Mouse (Mus musculus) liver, embryonic 16.5 days (tissue): ENCODE measurements around the gene Trpt1. TPM values are rescaled to one million over a fixed set of nuclear protein-coding genes. Genes with fewer than 3 reads are reported as not detected.
A peak's percentile ranks its signal among the peaks of the same experiment; 100 is the strongest.

ENCODE experiments used
- ATAC-seq: fragments of 200-750 bp; cut with Nextera tagmentation; 2 replicates; pipeline ENCODE4 v1.8.0; 2017; ENCODE audit warnings: low read depth, mild to moderate bottlenecking, moderate number of reproducible peaks, moderate library complexity
- H3K27ac ChIP-seq: fragments of 300-500 bp; sonication (generic); 2 replicates; pipeline ENCODE4 v1.5.1; 2014; ENCODE audit warnings: mild to moderate bottlenecking, low read length
- H3K27me3 ChIP-seq: fragments of 300-500 bp; sonication (generic); 2 replicates; pipeline ENCODE4 v1.6.1; 2014; ENCODE audit warnings: low read depth, low read length, mixed read lengths; ENCODE audit not compliant: control insufficient read depth, insufficient read depth
- H3K36me3 ChIP-seq: fragments of 300-500 bp; sonication (generic); 2 replicates; pipeline ENCODE4 v1.6.1; 2014; ENCODE audit warnings: mild to moderate bottlenecking; ENCODE audit not compliant: control insufficient read depth, insufficient read depth
- H3K4me1 ChIP-seq: fragments of 300-500 bp; sonication (generic); 2 replicates; pipeline ENCODE4 v1.6.1; 2014; ENCODE audit warnings: low read depth, low read length, mixed read lengths; ENCODE audit not compliant: control insufficient read depth
- H3K4me2 ChIP-seq: fragments of 300-500 bp; sonication (generic); 2 replicates; pipeline ENCODE4 v1.6.1; 2014; ENCODE audit warnings: low read depth, low read length, mixed read lengths
- H3K4me3 ChIP-seq: fragments of 300-500 bp; sonication (generic); 2 replicates; pipeline ENCODE4 v1.5.1; 2014; ENCODE audit warnings: low read depth, mild to moderate bottlenecking, low read length
- H3K9ac ChIP-seq: fragments of 300-500 bp; sonication (generic); 2 replicates; pipeline ENCODE4 v1.6.1; 2014; ENCODE audit warnings: low read depth, low read length
- H3K9me3 ChIP-seq: fragments of 300-500 bp; sonication (generic); replicated peaks from 2 replicates; pipeline ENCODE4 v1.6.1; 2016; ENCODE audit warnings: low read length; ENCODE audit not compliant: control insufficient read depth
- WGBS: fragments of 180-500 bp; shearing (Covaris S2); extraction: QIAGEN DNeasy Blood & Tissue Kit; methylation state at CpG from one replicate; pipeline ENCODE4 v1.1.7; 2014; ENCODE audit not compliant: insufficient replicate concordance; 5-methylcytosine and 5-hydroxymethylcytosine counted together
- polyA plus RNA-seq: library from polyadenylated mRNA; unstranded; fragments of >200 nt; fragmentation: Nextera tagmentation; extraction: Ambion mirVana; gene quantifications from 2 replicates; pipeline ENCODE4 v1.2.1, GENCODE M21; 2015

The Trpt1 gene
- polyA plus RNA-seq, 1 experiment from 2014 or later, result 2.5 TPM

GRCm38 (mm10) chr19:6979486-6980380 is 16.2 kb upstream of the Trpt1 start:
- H3K4me1 ChIP-seq, result peaks cover 46% of the 10 kb centered on the region
- peaks cover 4% of the 10 kb centered on the region for H3K36me3 ChIP-seq
- ATAC-seq, result peak; percentile 86
- H3K9ac ChIP-seq, result peak overlapping the region; percentile 92
- H3K4me2 ChIP-seq, result peak overlapping the region; percentile 96
- H3K27ac ChIP-seq, result peak overlapping the region; percentile 93
- no peaks in the 10 kb centered on the region for H3K9me3 ChIP-seq
- H3K27me3 ChIP-seq, result no peaks in the 10 kb centered on the region
- peak overlapping the region; percentile 88 for H3K4me3 ChIP-seq
- under 1% methylated on average over 56 of the region's 59 CpGs for WGBS

GRCm38 (mm10) chr19:6980381-6981093 is 15.4 kb upstream of the Trpt1 start, which contains the start of gene Fkbp2:
Gene Fkbp2, minus strand, starts transcription at chr19:6980501.
- H3K9ac ChIP-seq, result peak within 1 kb of the TSS; percentile 92
- H3K36me3 ChIP-seq, result peaks cover 9% of the 10 kb centered on the region
- H3K9me3 ChIP-seq, result no peaks in the 10 kb centered on the region
- peak within 1 kb of the TSS; percentile 88 for H3K4me3 ChIP-seq
- H3K4me1 ChIP-seq, result peaks cover 51% of the 10 kb centered on the region
- H3K4me2 ChIP-seq, result peak within 1 kb of the TSS; percentile 96
- no peaks in the 10 kb centered on the region for H3K27me3 ChIP-seq
- peak within 1 kb of the TSS; percentile 93 for H3K27ac ChIP-seq
- WGBS, result 1% methylated on average over 38 of the region's 38 CpGs
- peak; percentile 82 for ATAC-seq

- Histone ChIP-seq H3K4me2 (peak overlapping the region; percentile 96), H3K27me3 (no peaks in the 10 kb centered on the region), H3K9me3 (no peaks in the 10 kb centered on the region), H3K9ac (peak overlapping the region; percentile 92; the same call in 1 of the 2 replicates), H3K36me3 (peaks cover 9% of the 10 kb centered on the region), H3K4me3 (peak overlapping the region; percentile 88), H3K4me1 (peaks cover 51% of the 10 kb centered on the region), H3K27ac (peak overlapping the region; percentile 93; the same call in 1 of the 2 replicates)
- 86% methylated on average over 4 of the region's 4 CpGs for WGBS
- no peak for ATAC-seq
Observed at GRCm38 (mm10) chr19:6981465-6981864, 14.5 kb upstream of the Trpt1 start.

GRCm38 (mm10) chr19:6983621-6984020 is 12.3 kb upstream of the Trpt1 start:
- H3K4me1 ChIP-seq, result peaks cover 52% of the 10 kb centered on the region
- no peak for ATAC-seq
- H3K9ac ChIP-seq, result no peak overlapping the region
- H3K4me2 ChIP-seq, result no peak overlapping the region
- H3K27ac ChIP-seq, result no peak overlapping the region
- peaks cover 4% of the 10 kb centered on the region for H3K36me3 ChIP-seq
- no peak overlapping the region for H3K4me3 ChIP-seq
- no peaks in the 10 kb centered on the region for H3K9me3 ChIP-seq
- no peaks in the 10 kb centered on the region for H3K27me3 ChIP-seq
- WGBS, result 89% methylated on average over 5 of the region's 5 CpGs

- ATAC-seq, result no peak
- WGBS, result 87% methylated on average over 19 of the region's 19 CpGs
- no peak overlapping the region for H3K9ac ChIP-seq
- H3K9me3 ChIP-seq, result no peaks in the 10 kb centered on the region
- no peak overlapping the region for H3K4me2 ChIP-seq
- no peak overlapping the region for H3K4me3 ChIP-seq
- H3K27me3 ChIP-seq, result no peaks in the 10 kb centered on the region
- H3K4me1 ChIP-seq, result peaks cover 41% of the 10 kb centered on the region
- H3K36me3 ChIP-seq, result peaks cover 4% of the 10 kb centered on the region
- no peak overlapping the region for H3K27ac ChIP-seq
Observed at GRCm38 (mm10) chr19:6985300-6985699, 10.6 kb upstream of the Trpt1 start.

- Histone ChIP-seq H3K27ac (peak overlapping the region; percentile 84), H3K9ac (peak overlapping the region; percentile 79), H3K36me3 (peaks cover 4% of the 10 kb centered on the region), H3K27me3 (no peaks in the 10 kb centered on the region), H3K4me2 (peak overlapping the region; percentile 99), H3K4me3 (peak overlapping the region; percentile 76), H3K9me3 (no peaks in the 10 kb centered on the region), H3K4me1 (peaks cover 39% of the 10 kb centered on the region)
- ATAC-seq, result peak; percentile 66
- 45% methylated on average over 10 of the region's 10 CpGs for WGBS
Observed at GRCm38 (mm10) chr19:6985951-6986708, 9.8 kb upstream of the Trpt1 start.

GRCm38 (mm10) chr19:6987061-6987903 is 8.6 kb upstream of the Trpt1 start, which contains the start of gene Vegfb:
Gene Vegfb, minus strand, starts transcription at chr19:6987651.
- Histone ChIP-seq H3K27me3 (no peaks in the 10 kb centered on the region), H3K4me3 (peak within 1 kb of the TSS; percentile 76), H3K9me3 (no peaks in the 10 kb centered on the region), H3K4me1 (peaks cover 41% of the 10 kb centered on the region), H3K4me2 (peak within 1 kb of the TSS; percentile 99), H3K27ac (peak within 1 kb of the TSS; percentile 84), H3K9ac (peak within 1 kb of the TSS; percentile 79), H3K36me3 (peaks cover 4% of the 10 kb centered on the region)
- under 1% methylated on average over 84 of the region's 85 CpGs for WGBS
- ATAC-seq, result peak; percentile 75

- ATAC-seq, result no peak
- WGBS, result 12% methylated on average over 8 of the region's 8 CpGs
- Histone ChIP-seq H3K4me1 (peaks cover 44% of the 10 kb centered on the region), H3K27ac (peak overlapping the region; percentile 84; the same call in 1 of the 2 replicates), H3K4me3 (peak overlapping the region; percentile 76), H3K4me2 (peak overlapping the region; percentile 99), H3K36me3 (peaks cover 4% of the 10 kb centered on the region; the same call in 1 of the 2 replicates), H3K9ac (peak overlapping the region; percentile 79), H3K27me3 (no peaks in the 10 kb centered on the region), H3K9me3 (no peaks in the 10 kb centered on the region)
Observed at GRCm38 (mm10) chr19:6987904-6988285, 8.0 kb upstream of the Trpt1 start.
